Mouse (Mus musculus): Measurements from ENCODE around the gene Kif6. TPM values are rescaled to one million over a fixed set of nuclear protein-coding genes. Genes with fewer than 3 reads are reported as not detected.
A peak's percentile ranks its signal among the peaks of the same experiment; 100 is the strongest.

Kif6 gene
- polyA plus RNA-seq, 1 experiment from 2014 or later: 1.5 TPM

GRCm38 (mm10) chr17:49824142-49824840 is 209.4 kb downstream of the Kif6 start:
- Histone ChIP-seq H3K4me1 (ENCODE audit: insufficient read depth, low read depth, low read length) (no peaks in the 10 kb centered on the region), H3K9ac (replicated peaks; ENCODE audit: low read depth) (no peak overlapping the region), H3K27ac (ENCODE audit: low read length) (no peak overlapping the region), H3K36me3 (ENCODE audit: insufficient read depth, low read length) (no peaks in the 10 kb centered on the region), H3K27me3 (replicated peaks; ENCODE audit: insufficient read depth, low read length) (no peaks in the 10 kb centered on the region), H3K4me3 (ENCODE audit: low read depth, low read length) (no peak overlapping the region), H3K9me3 (ENCODE audit: low read length) (no peaks in the 10 kb centered on the region), H3K4me2 (replicated peaks; ENCODE audit: low read depth, low read length) (no peak overlapping the region)
- WGBS: 46% methylated on average over 6 of the region's 6 CpGs
- DNase-seq (ENCODE audit: low spot score): no peak
- TF ChIP-seq EP300 (IDR thresholded peaks at IDR 0.05): no peak
- TF ChIP-seq CTCF (IDR thresholded peaks at IDR 0.05): no peak
- ATAC-seq: no peak

GRCm38 (mm10) chr17:49824841-49825450 is 210.0 kb downstream of the Kif6 start:
- Histone ChIP-seq H3K9me3 (ENCODE audit: low read length) (no peaks in the 10 kb centered on the region), H3K27ac (ENCODE audit: low read length) (no peak overlapping the region), H3K4me2 (replicated peaks; ENCODE audit: low read depth, low read length) (no peak overlapping the region), H3K9ac (replicated peaks; ENCODE audit: low read depth) (no peak overlapping the region), H3K27me3 (replicated peaks; ENCODE audit: insufficient read depth, low read length) (no peaks in the 10 kb centered on the region), H3K4me3 (ENCODE audit: low read depth, low read length) (no peak overlapping the region), H3K4me1 (ENCODE audit: insufficient read depth, low read depth, low read length) (no peaks in the 10 kb centered on the region), H3K36me3 (ENCODE audit: insufficient read depth, low read length) (no peaks in the 10 kb centered on the region)
- DNase-seq (ENCODE audit: low spot score) (no peak), ATAC-seq (no peak)
- 80% methylated on average over 7 of the region's 7 CpGs for WGBS
- TF ChIP-seq CTCF (IDR thresholded peaks at IDR 0.05): no peak
- TF ChIP-seq EP300 (IDR thresholded peaks at IDR 0.05): no peak

GRCm38 (mm10) chr17:49825831-49826230 is 210.9 kb downstream of the Kif6 start:
- no peak for ATAC-seq
- no peak overlapping the region for H3K27ac ChIP-seq (ENCODE audit: low read length)
- no peaks in the 10 kb centered on the region for H3K9me3 ChIP-seq (ENCODE audit: low read length)
- no peak overlapping the region for H3K4me2 ChIP-seq (replicated peaks; ENCODE audit: low read depth, low read length)
- no peaks in the 10 kb centered on the region for H3K4me1 ChIP-seq (ENCODE audit: insufficient read depth, low read depth, low read length)
- H3K4me3 ChIP-seq (ENCODE audit: low read depth, low read length): no peak overlapping the region
- 58% methylated on average over 5 of the region's 5 CpGs for WGBS
- H3K27me3 ChIP-seq (replicated peaks; ENCODE audit: insufficient read depth, low read length): no peaks in the 10 kb centered on the region
- TF ChIP-seq EP300 (IDR thresholded peaks at IDR 0.05) (no peak), CTCF (IDR thresholded peaks at IDR 0.05) (no peak)
- H3K9ac ChIP-seq (replicated peaks; ENCODE audit: low read depth): no peak overlapping the region
- DNase-seq (ENCODE audit: low spot score): no peak
- no peaks in the 10 kb centered on the region for H3K36me3 ChIP-seq (ENCODE audit: insufficient read depth, low read length)

- Histone ChIP-seq H3K9me3 (ENCODE audit: low read length) (no peaks in the 10 kb centered on the region), H3K27me3 (replicated peaks; ENCODE audit: insufficient read depth, low read length) (no peaks in the 10 kb centered on the region), H3K4me2 (replicated peaks; ENCODE audit: low read depth, low read length) (no peak overlapping the region), H3K4me3 (ENCODE audit: low read depth, low read length) (no peak overlapping the region), H3K27ac (ENCODE audit: low read length) (no peak overlapping the region), H3K36me3 (ENCODE audit: insufficient read depth, low read length) (no peaks in the 10 kb centered on the region), H3K9ac (replicated peaks; ENCODE audit: low read depth) (no peak overlapping the region), H3K4me1 (ENCODE audit: insufficient read depth, low read depth, low read length) (no peaks in the 10 kb centered on the region)
- TF ChIP-seq CTCF (IDR thresholded peaks at IDR 0.05) (no peak), EP300 (IDR thresholded peaks at IDR 0.05) (no peak)
- ATAC-seq (no peak), DNase-seq (ENCODE audit: low spot score) (no peak)
- WGBS: 34% methylated on average over 3 of the region's 3 CpGs
Measured at GRCm38 (mm10) chr17:49831745-49832144, 216.8 kb downstream of the Kif6 start.

- Histone ChIP-seq H3K9me3 (ENCODE audit: low read length) (no peaks in the 10 kb centered on the region), H3K27ac (ENCODE audit: low read length) (no peak overlapping the region), H3K4me3 (ENCODE audit: low read depth, low read length) (no peak overlapping the region), H3K27me3 (replicated peaks; ENCODE audit: insufficient read depth, low read length) (no peaks in the 10 kb centered on the region), H3K36me3 (ENCODE audit: insufficient read depth, low read length) (no peaks in the 10 kb centered on the region), H3K4me2 (replicated peaks; ENCODE audit: low read depth, low read length) (no peak overlapping the region), H3K4me1 (ENCODE audit: insufficient read depth, low read depth, low read length) (no peaks in the 10 kb centered on the region), H3K9ac (replicated peaks; ENCODE audit: low read depth) (no peak overlapping the region)
- ATAC-seq (peak; percentile 41; the same call in 1 of the 2 replicates), DNase-seq (ENCODE audit: low spot score) (peak; percentile 50)
- TF ChIP-seq CTCF (IDR thresholded peaks at IDR 0.05) (no peak), EP300 (IDR thresholded peaks at IDR 0.05) (no peak)
- 54% methylated on average over 5 of the region's 5 CpGs for WGBS
Measured at GRCm38 (mm10) chr17:49834044-49834545, 219.2 kb downstream of the Kif6 start.

- no peaks in the 10 kb centered on the region for H3K9me3 ChIP-seq (ENCODE audit: low read length)
- WGBS: 40% methylated on average over 5 of the region's 5 CpGs
- ATAC-seq: no peak
- no peak overlapping the region for H3K4me2 ChIP-seq (replicated peaks; ENCODE audit: low read depth, low read length)
- H3K4me3 ChIP-seq (ENCODE audit: low read depth, low read length): no peak overlapping the region
- DNase-seq (ENCODE audit: low spot score): no peak
- H3K36me3 ChIP-seq (ENCODE audit: insufficient read depth, low read length): no peaks in the 10 kb centered on the region
- 0 out of 2 replicates have a peak, but pooled peaks have one; percentile 7 for TF ChIP-seq CTCF (IDR thresholded peaks at IDR 0.05)
- TF ChIP-seq EP300 (IDR thresholded peaks at IDR 0.05): no peak
- H3K4me1 ChIP-seq (ENCODE audit: insufficient read depth, low read depth, low read length): no peaks in the 10 kb centered on the region
- H3K27me3 ChIP-seq (replicated peaks; ENCODE audit: insufficient read depth, low read length): no peaks in the 10 kb centered on the region
- H3K9ac ChIP-seq (replicated peaks; ENCODE audit: low read depth): no peak overlapping the region
- H3K27ac ChIP-seq (ENCODE audit: low read length): no peak overlapping the region
Measured at GRCm38 (mm10) chr17:49837417-49837816, 222.5 kb downstream of the Kif6 start.

Data from lung, postnatal 0 days (tissue).